Mouse (Mus musculus) midbrain, embryonic 13.5 days (tissue): ENCODE results near the gene Rita1. TPM values are rescaled to one million over a fixed set of nuclear protein-coding genes. Genes with fewer than 3 reads are reported as not detected.

Experiments used
- ATAC-seq: fragments of 200-750 bp; cut with Nextera tagmentation; 2 replicates; pipeline ENCODE4 v1.8.0; 2017; ENCODE audit warnings: mild to moderate bottlenecking, moderate TSS enrichment, moderate library complexity
- H3K27ac ChIP-seq: fragments of 300-500 bp; sonication (generic); 2 replicates; pipeline ENCODE4 v1.5.1; 2015; ENCODE audit warnings: inconsistent platforms, mild to moderate bottlenecking, moderate library complexity
- H3K27me3 ChIP-seq: fragments of 300-500 bp; sonication (generic); 2 replicates; pipeline ENCODE4 v1.6.1; 2015; ENCODE audit warnings: mild to moderate bottlenecking, inconsistent platforms
- H3K36me3 ChIP-seq: fragments of 300-500 bp; sonication (generic); 2 replicates; pipeline ENCODE4 v1.6.1; 2015; ENCODE audit warnings: mild to moderate bottlenecking, inconsistent platforms
- H3K4me1 ChIP-seq: fragments of 300-500 bp; sonication (generic); replicated peaks from 2 replicates; pipeline ENCODE4 v1.6.1; 2015; ENCODE audit warnings: inconsistent platforms
- H3K4me2 ChIP-seq: fragments of 300-500 bp; sonication (generic); replicated peaks from 2 replicates; pipeline ENCODE4 v1.6.1; 2015; ENCODE audit warnings: moderate library complexity, mild to moderate bottlenecking, inconsistent platforms
- H3K4me3 ChIP-seq: fragments of 300-500 bp; sonication (generic); replicated peaks from 2 replicates; pipeline ENCODE4 v1.5.1; 2015; ENCODE audit warnings: mild to moderate bottlenecking, inconsistent platforms
- H3K9ac ChIP-seq: fragments of 300-500 bp; sonication (generic); replicated peaks from 2 replicates; pipeline ENCODE4 v1.6.1; 2015; ENCODE audit warnings: mild to moderate bottlenecking, inconsistent platforms
- H3K9me3 ChIP-seq: fragments of 300-500 bp; sonication (generic); 2 replicates; pipeline ENCODE4 v1.6.1; 2016; ENCODE audit warnings: mild to moderate bottlenecking, inconsistent platforms
- WGBS: fragments of 180-500 bp; shearing (Covaris S2); methylation state at CpG from one replicate; pipeline ENCODE4 v1.1.7; 2015; 5-methylcytosine and 5-hydroxymethylcytosine counted together
- polyA plus RNA-seq: library from polyadenylated mRNA; unstranded; fragments of >200 nt; fragmentation: Nextera tagmentation; extraction: Ambion mirVana; gene quantifications from 2 replicates; pipeline ENCODE4 v1.2.1, GENCODE M21; 2015

Gene Rita1
- polyA plus RNA-seq, 1 experiment from 2014 or later = 23.0 TPM

DNA sequence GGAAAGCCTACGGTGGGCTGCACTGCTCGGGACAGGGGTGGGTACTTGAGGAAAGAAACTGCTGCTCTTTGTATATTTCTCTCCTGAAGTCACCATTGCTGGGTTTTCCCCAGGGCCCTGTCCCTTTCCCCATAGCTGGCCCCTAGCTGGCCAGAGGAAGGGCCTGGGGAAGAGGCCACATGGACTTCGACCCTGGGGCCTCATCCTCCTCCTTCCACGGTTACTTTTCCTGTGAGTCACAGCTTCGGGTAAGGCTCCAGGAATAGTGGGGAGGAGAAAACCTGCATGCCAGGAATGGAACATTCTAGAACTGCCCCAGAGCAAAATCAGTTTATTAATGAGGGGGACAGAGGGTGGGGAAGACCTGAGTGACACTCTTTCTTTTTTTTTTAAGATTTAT is 62.3 kb downstream of the Rita1 start:
- H3K9ac ChIP-seq = no peak overlapping the region

GRCm38 (mm10) chr5:120548236-120548850 is 64.0 kb downstream of the Rita1 start:
- 82% methylated on average over 11 of the region's 11 CpGs for WGBS
- H3K27ac ChIP-seq = no peak overlapping the region
- H3K9ac ChIP-seq = no peak overlapping the region

More for the DNA sequence above, 62.3 kb downstream of the Rita1 start:
- H3K36me3 ChIP-seq = peaks cover 32% of the 10 kb centered on the region
- no peak for ATAC-seq
- H3K27me3 ChIP-seq = no peaks in the 10 kb centered on the region
- H3K4me2 ChIP-seq = no peak overlapping the region
- no peak overlapping the region for H3K27ac ChIP-seq
- H3K4me1 ChIP-seq = no peaks in the 10 kb centered on the region
- no peaks in the 10 kb centered on the region for H3K9me3 ChIP-seq
- WGBS = 92% methylated on average over 5 of the region's 5 CpGs
- no peak overlapping the region for H3K4me3 ChIP-seq

More at GRCm38 (mm10) chr5:120548236-120548850, 64.0 kb downstream of the Rita1 start:
- H3K4me1 ChIP-seq = no peaks in the 10 kb centered on the region
- peaks cover 27% of the 10 kb centered on the region for H3K36me3 ChIP-seq
- H3K27me3 ChIP-seq = no peaks in the 10 kb centered on the region
- no peak overlapping the region for H3K4me2 ChIP-seq
- no peak overlapping the region for H3K4me3 ChIP-seq
- no peak for ATAC-seq
- no peaks in the 10 kb centered on the region for H3K9me3 ChIP-seq

Other genes starting within 250 kb of the Rita1 start
- gene Lhx5, start 180.9 kb downstream of the Rita1 start, polyA plus RNA-seq = 44.6 and 55.0 TPM in 2 replicates
- 6.8 and 9.5 TPM in 2 replicates for gene Sdsl, start 139.8 kb downstream of the Rita1 start, polyA plus RNA-seq
- 0.32 TPM in 1 of 2 replicates, not detected in the other for gene Sds, start 136.1 kb downstream of the Rita1 start, polyA plus RNA-seq
- gene Plbd2, start 109.0 kb downstream of the Rita1 start, polyA plus RNA-seq = 25.1 and 29.3 TPM in 2 replicates
- 2.3 and 2.4 TPM in 2 replicates for gene Slc8b1, start 101.4 kb downstream of the Rita1 start, polyA plus RNA-seq
- 12.6 and 15.6 TPM in 2 replicates for gene Tpcn1, start 23.9 kb downstream of the Rita1 start, polyA plus RNA-seq
- gene Iqcd, start 23.6 kb downstream of the Rita1 start, polyA plus RNA-seq = 1.4 and 2.0 TPM in 2 replicates
- 43.9 and 44.3 TPM in 2 replicates for gene Ddx54, start 150 bp upstream of the Rita1 start, polyA plus RNA-seq
- not detected in 2 replicates for gene Cfap73, start 21.6 kb upstream of the Rita1 start, polyA plus RNA-seq
- 0.15 TPM in 1 of 2 replicates, not detected in the other for gene Rasal1, start 36.2 kb upstream of the Rita1 start, polyA plus RNA-seq
- 25.1 and 34.2 TPM in 2 replicates for gene Dtx1, start 99.3 kb upstream of the Rita1 start, polyA plus RNA-seq
- gene Oas2, start 137.3 kb upstream of the Rita1 start, polyA plus RNA-seq = 0.07 and 0.17 TPM in 2 replicates
- gene Oas3, start 165.1 kb upstream of the Rita1 start, polyA plus RNA-seq = 0.16 and 0.45 TPM in 2 replicates
- gene Oas1e, start 182.9 kb upstream of the Rita1 start, polyA plus RNA-seq = 0.19 and 0.27 TPM in 2 replicates
- gene Oas1c, start 199.9 kb upstream of the Rita1 start, polyA plus RNA-seq = 0.20 and 0.31 TPM in 2 replicates
- not detected in 2 replicates for gene Oas1f, start 234.8 kb upstream of the Rita1 start, polyA plus RNA-seq
- not detected in 2 replicates for gene Oas1h, start 248.8 kb upstream of the Rita1 start, polyA plus RNA-seq